Mouse (Mus musculus): ENCODE data around the gene Alox12e. TPM values are rescaled to one million over a fixed set of nuclear protein-coding genes. Genes with fewer than 3 reads are reported as not detected.

The Alox12e gene
- polyA plus RNA-seq, 1 experiment, result not detected

DNA sequence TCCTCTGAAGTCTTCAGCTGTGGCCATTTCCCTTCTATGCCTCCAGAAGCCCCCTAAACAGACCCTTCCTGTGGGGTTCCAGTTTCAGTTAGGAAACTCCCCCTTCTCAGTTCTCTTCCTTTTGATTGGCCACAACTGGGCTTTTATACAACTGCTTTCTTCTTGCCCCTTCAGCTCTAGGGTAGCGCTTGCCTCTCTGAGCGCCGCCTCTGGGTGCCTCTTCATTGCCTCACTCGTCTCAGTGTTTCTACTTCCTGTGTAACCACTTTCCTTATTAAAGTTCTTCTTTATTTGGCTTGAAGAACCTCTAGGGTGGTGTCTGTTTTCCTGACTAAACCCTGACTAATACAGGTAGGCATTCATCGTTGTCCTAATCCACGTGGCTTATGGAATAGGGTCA, 31.2 kb downstream of the Alox12e start:
- Histone ChIP-seq H3K36me3 (ENCODE audit: control insufficient read depth, insufficient read depth) (no peaks in the 10 kb centered on the region), H3ac (ENCODE audit: control insufficient read depth, insufficient read length) (no peak overlapping the region), H3K79me2 (ENCODE audit: control insufficient read depth, insufficient read depth) (no peaks in the 10 kb centered on the region), H3K4me3 (no peak overlapping the region), H3K4me2 (ENCODE audit: low read depth) (no peak overlapping the region), H3K27me3 (ENCODE audit: control insufficient read depth, insufficient read depth, insufficient read length) (no peaks in the 10 kb centered on the region)
- TF ChIP-seq TCF3 (IDR thresholded peaks at IDR 0.05; ENCODE audit: insufficient read length, low read depth) (no peak), CEBPB (IDR thresholded peaks at IDR 0.05; ENCODE audit: insufficient read depth, poor library complexity, severe bottlenecking) (no peak), E2F4 (IDR thresholded peaks at IDR 0.05; ENCODE audit: insufficient read depth) (no peak), POLR2AphosphoS2 (IDR thresholded peaks at IDR 0.05; ENCODE audit: insufficient read length, low read depth) (no peak), SRF (IDR thresholded peaks at IDR 0.05; ENCODE audit: control insufficient read depth, insufficient read length, low read depth) (no peak), REST (IDR thresholded peaks at IDR 0.05; ENCODE audit: insufficient read depth, insufficient read length) (no peak), USF1 (IDR thresholded peaks at IDR 0.05; ENCODE audit: low read depth) (no peak), MAX (IDR thresholded peaks at IDR 0.05; ENCODE audit: low read depth) (no peak), MYOD1 (IDR thresholded peaks at IDR 0.05; ENCODE audit: control insufficient read depth in 1 of 3, insufficient read length in 2 of 3, low read depth in 2 of 3) (no peak), TCF12 (IDR thresholded peaks at IDR 0.05; ENCODE audit: insufficient read depth, poor library complexity, severe bottlenecking) (no peak), POLR2A (IDR thresholded peaks at IDR 0.05; ENCODE audit: insufficient read length, low read depth) (no peak), MYOG (IDR thresholded peaks at IDR 0.05; ENCODE audit: control insufficient read depth in 1 of 3, insufficient read depth in 1 of 3, insufficient read length in 2 of 3, low read depth in 2 of 3) (no peak)

DNA sequence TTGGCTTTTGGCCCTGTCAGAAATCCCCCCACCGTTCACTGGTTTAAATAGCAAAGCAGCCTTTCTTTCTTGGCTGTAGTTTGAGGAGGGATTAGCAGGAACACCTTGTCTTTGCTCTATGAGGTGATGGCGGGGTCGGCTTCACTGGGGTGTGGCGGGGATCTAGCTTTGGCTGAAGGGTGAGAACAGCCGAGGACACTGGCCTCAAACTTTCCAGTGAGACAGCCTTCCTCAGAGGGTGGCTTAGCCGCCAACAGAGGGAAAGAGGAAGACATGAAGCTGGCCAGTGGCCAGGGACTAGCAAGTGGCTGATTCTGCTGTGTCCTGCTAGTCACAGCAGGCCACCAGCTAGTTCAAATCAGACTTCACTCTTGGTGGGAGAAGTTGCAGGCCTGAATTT, 33.2 kb downstream of the Alox12e start:
- no peak overlapping the region for H3ac ChIP-seq (ENCODE audit: control insufficient read depth, insufficient read length)
- H3K79me2 ChIP-seq (ENCODE audit: control insufficient read depth, insufficient read depth), result no peaks in the 10 kb centered on the region
- no peaks in the 10 kb centered on the region for H3K27me3 ChIP-seq (ENCODE audit: control insufficient read depth, insufficient read depth, insufficient read length)
- H3K4me3 ChIP-seq, result no peak overlapping the region
- H3K4me2 ChIP-seq (ENCODE audit: low read depth), result no peak overlapping the region
- no peaks in the 10 kb centered on the region for H3K36me3 ChIP-seq (ENCODE audit: control insufficient read depth, insufficient read depth)
- TF ChIP-seq E2F4 (IDR thresholded peaks at IDR 0.05; ENCODE audit: insufficient read depth) (no peak), MYOG (IDR thresholded peaks at IDR 0.05; ENCODE audit: control insufficient read depth in 1 of 3, insufficient read depth in 1 of 3, insufficient read length in 2 of 3, low read depth in 2 of 3) (no peak), TCF12 (IDR thresholded peaks at IDR 0.05; ENCODE audit: insufficient read depth, poor library complexity, severe bottlenecking) (no peak), SRF (IDR thresholded peaks at IDR 0.05; ENCODE audit: control insufficient read depth, insufficient read length, low read depth) (no peak), MAX (IDR thresholded peaks at IDR 0.05; ENCODE audit: low read depth) (no peak), MYOD1 (IDR thresholded peaks at IDR 0.05; ENCODE audit: control insufficient read depth in 1 of 3, insufficient read length in 2 of 3, low read depth in 2 of 3) (no peak), REST (IDR thresholded peaks at IDR 0.05; ENCODE audit: insufficient read depth, insufficient read length) (no peak), POLR2AphosphoS2 (IDR thresholded peaks at IDR 0.05; ENCODE audit: insufficient read length, low read depth) (no peak), CEBPB (IDR thresholded peaks at IDR 0.05; ENCODE audit: insufficient read depth, poor library complexity, severe bottlenecking) (no peak), USF1 (IDR thresholded peaks at IDR 0.05; ENCODE audit: low read depth) (no peak), TCF3 (IDR thresholded peaks at IDR 0.05; ENCODE audit: insufficient read length, low read depth) (no peak), POLR2A (IDR thresholded peaks at IDR 0.05; ENCODE audit: insufficient read length, low read depth) (no peak)

DNA sequence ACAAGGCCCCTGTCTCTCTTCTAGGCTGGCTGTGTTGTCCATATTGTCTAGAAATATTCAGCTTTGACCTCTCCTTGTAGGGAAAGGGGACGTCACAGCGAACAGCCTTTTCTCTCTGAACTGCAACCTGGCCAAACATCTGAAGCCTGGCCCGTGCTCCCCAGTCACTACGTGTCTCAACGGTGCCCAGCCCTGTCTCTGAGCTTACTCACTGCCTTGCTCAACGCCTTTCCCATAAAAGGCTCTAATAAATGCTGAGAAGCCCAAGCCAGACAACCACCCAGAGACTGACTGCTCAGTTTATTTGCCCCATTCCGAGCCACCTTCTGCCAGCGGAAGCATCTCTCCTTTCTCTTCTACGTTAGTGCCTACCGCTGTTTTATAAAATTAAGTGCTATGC, 34.3 kb downstream of the Alox12e start:
- Histone ChIP-seq H3K36me3 (ENCODE audit: control insufficient read depth, insufficient read depth) (no peaks in the 10 kb centered on the region), H3K27me3 (ENCODE audit: control insufficient read depth, insufficient read depth, insufficient read length) (no peaks in the 10 kb centered on the region), H3K4me3 (no peak overlapping the region), H3ac (ENCODE audit: control insufficient read depth, insufficient read length) (no peak overlapping the region), H3K79me2 (ENCODE audit: control insufficient read depth, insufficient read depth) (no peaks in the 10 kb centered on the region), H3K4me2 (ENCODE audit: low read depth) (no peak overlapping the region)
- TF ChIP-seq SRF (IDR thresholded peaks at IDR 0.05; ENCODE audit: control insufficient read depth, insufficient read length, low read depth) (no peak), CEBPB (IDR thresholded peaks at IDR 0.05; ENCODE audit: insufficient read depth, poor library complexity, severe bottlenecking) (no peak), POLR2AphosphoS2 (IDR thresholded peaks at IDR 0.05; ENCODE audit: insufficient read length, low read depth) (no peak), REST (IDR thresholded peaks at IDR 0.05; ENCODE audit: insufficient read depth, insufficient read length) (no peak), TCF3 (IDR thresholded peaks at IDR 0.05; ENCODE audit: insufficient read length, low read depth) (no peak), MYOG (IDR thresholded peaks at IDR 0.05; ENCODE audit: control insufficient read depth in 1 of 3, insufficient read depth in 1 of 3, insufficient read length in 2 of 3, low read depth in 2 of 3) (no peak), POLR2A (IDR thresholded peaks at IDR 0.05; ENCODE audit: insufficient read length, low read depth) (no peak), E2F4 (IDR thresholded peaks at IDR 0.05; ENCODE audit: insufficient read depth) (no peak), MAX (IDR thresholded peaks at IDR 0.05; ENCODE audit: low read depth) (no peak), USF1 (IDR thresholded peaks at IDR 0.05; ENCODE audit: low read depth) (no peak), MYOD1 (IDR thresholded peaks at IDR 0.05; ENCODE audit: control insufficient read depth in 1 of 3, insufficient read length in 2 of 3, low read depth in 2 of 3) (no peak), TCF12 (IDR thresholded peaks at IDR 0.05; ENCODE audit: insufficient read depth, poor library complexity, severe bottlenecking) (no peak)

DNA sequence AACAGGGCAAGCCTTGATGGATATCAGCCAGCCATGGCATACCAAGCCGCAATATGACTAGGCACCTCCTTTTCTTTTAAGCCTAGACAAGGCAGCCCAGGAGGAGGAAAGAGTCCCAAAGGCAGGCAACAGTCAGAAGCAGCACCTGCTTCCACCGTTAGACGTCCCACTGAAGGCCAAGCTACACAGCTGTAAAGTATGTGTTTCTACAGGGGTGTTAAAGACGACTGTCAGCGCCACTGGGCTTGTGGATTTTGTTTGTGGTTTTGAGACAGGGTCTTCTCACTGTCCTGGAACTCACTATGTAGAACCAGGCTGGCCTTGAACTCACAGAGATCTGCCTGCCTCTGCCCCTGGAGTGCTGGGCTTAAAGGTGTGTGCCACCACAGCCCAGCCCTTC, 36.7 kb downstream of the Alox12e start:
- H3K36me3 ChIP-seq (ENCODE audit: control insufficient read depth, insufficient read depth), result no peaks in the 10 kb centered on the region
- H3K79me2 ChIP-seq (ENCODE audit: control insufficient read depth, insufficient read depth), result no peaks in the 10 kb centered on the region
- no peak overlapping the region for H3K4me3 ChIP-seq
- H3K27me3 ChIP-seq (ENCODE audit: control insufficient read depth, insufficient read depth, insufficient read length), result no peaks in the 10 kb centered on the region
- TF ChIP-seq TCF12 (IDR thresholded peaks at IDR 0.05; ENCODE audit: insufficient read depth, poor library complexity, severe bottlenecking), result no peak
- TF ChIP-seq CEBPB (IDR thresholded peaks at IDR 0.05; ENCODE audit: insufficient read depth, poor library complexity, severe bottlenecking), result no peak
- TF ChIP-seq MYOD1 (IDR thresholded peaks at IDR 0.05; ENCODE audit: control insufficient read depth in 1 of 3, insufficient read length in 2 of 3, low read depth in 2 of 3), result peak in 1 of 3 experiments; percentile 36
- no peak overlapping the region for H3K4me2 ChIP-seq (ENCODE audit: low read depth)
- no peak overlapping the region for H3ac ChIP-seq (ENCODE audit: control insufficient read depth, insufficient read length)

DNA sequence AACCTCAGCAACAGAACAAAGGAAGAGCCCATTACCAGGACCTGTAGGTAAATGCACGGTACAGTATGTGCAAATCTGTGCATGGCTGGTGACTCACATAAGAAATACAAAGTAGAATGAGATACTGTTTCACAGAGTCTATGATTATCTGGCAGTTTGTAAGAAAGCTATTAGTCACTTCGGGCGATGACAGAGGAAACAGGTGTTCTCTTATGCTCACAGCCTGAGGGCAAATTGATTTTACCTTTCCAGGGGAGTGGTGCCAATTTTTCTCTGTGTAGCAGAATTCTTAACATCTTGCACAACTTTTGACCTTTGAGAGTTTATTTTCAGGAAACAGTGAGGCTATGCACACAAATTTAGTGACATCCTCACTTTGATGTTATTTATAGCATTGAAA, 37.7 kb downstream of the Alox12e start:
- Histone ChIP-seq H3K79me2 (ENCODE audit: control insufficient read depth, insufficient read depth) (no peaks in the 10 kb centered on the region), H3K27me3 (ENCODE audit: control insufficient read depth, insufficient read depth, insufficient read length) (no peaks in the 10 kb centered on the region), H3ac (ENCODE audit: control insufficient read depth, insufficient read length) (no peak overlapping the region), H3K4me3 (no peak overlapping the region), H3K36me3 (ENCODE audit: control insufficient read depth, insufficient read depth) (no peaks in the 10 kb centered on the region), H3K4me2 (ENCODE audit: low read depth) (no peak overlapping the region)
- TF ChIP-seq CEBPB (IDR thresholded peaks at IDR 0.05; ENCODE audit: insufficient read depth, poor library complexity, severe bottlenecking) (peak; percentile 67), MYOD1 (IDR thresholded peaks at IDR 0.05; ENCODE audit: control insufficient read depth in 1 of 3, insufficient read length in 2 of 3, low read depth in 2 of 3) (peak; percentile 24 to 90 (median 67)), E2F4 (IDR thresholded peaks at IDR 0.05; ENCODE audit: insufficient read depth) (no peak), POLR2A (IDR thresholded peaks at IDR 0.05; ENCODE audit: insufficient read length, low read depth) (no peak), USF1 (IDR thresholded peaks at IDR 0.05; ENCODE audit: low read depth) (no peak), TCF12 (IDR thresholded peaks at IDR 0.05; ENCODE audit: insufficient read depth, poor library complexity, severe bottlenecking) (no peak), MYOG (IDR thresholded peaks at IDR 0.05; ENCODE audit: control insufficient read depth in 1 of 3, insufficient read depth in 1 of 3, insufficient read length in 2 of 3, low read depth in 2 of 3) (peak in 1 of 3 experiments; percentile 43)
